Mouse (Mus musculus) ES-Bruce4 (cell line): Measurements from ENCODE around the gene Kdf1.

Experiments
- CTCF ChIP-seq: IDR thresholded peaks from one replicate; pipeline ENCODE4 v1.8.1; 2011; ENCODE audit warnings: low read depth, low read length
- EP300 ChIP-seq: IDR thresholded peaks from 2 replicates; pipeline ENCODE4 v1.6.1; 2011; ENCODE audit warnings: low read depth, low read length; ENCODE audit not compliant: insufficient read depth
- POLR2A ChIP-seq: IDR thresholded peaks from one replicate; pipeline ENCODE4 v1.8.1; 2011; ENCODE audit warnings: low read length; ENCODE audit not compliant: insufficient read depth

- TF ChIP-seq CTCF (no peak), EP300 (no peak), POLR2A (no peak)
Observed at GRCm38 (mm10) chr4:133521502-133521901, 2.7 kb downstream of the Kdf1 start.
